Mouse (Mus musculus): ENCODE results near the gene Bbx.

The Bbx gene

DNA sequence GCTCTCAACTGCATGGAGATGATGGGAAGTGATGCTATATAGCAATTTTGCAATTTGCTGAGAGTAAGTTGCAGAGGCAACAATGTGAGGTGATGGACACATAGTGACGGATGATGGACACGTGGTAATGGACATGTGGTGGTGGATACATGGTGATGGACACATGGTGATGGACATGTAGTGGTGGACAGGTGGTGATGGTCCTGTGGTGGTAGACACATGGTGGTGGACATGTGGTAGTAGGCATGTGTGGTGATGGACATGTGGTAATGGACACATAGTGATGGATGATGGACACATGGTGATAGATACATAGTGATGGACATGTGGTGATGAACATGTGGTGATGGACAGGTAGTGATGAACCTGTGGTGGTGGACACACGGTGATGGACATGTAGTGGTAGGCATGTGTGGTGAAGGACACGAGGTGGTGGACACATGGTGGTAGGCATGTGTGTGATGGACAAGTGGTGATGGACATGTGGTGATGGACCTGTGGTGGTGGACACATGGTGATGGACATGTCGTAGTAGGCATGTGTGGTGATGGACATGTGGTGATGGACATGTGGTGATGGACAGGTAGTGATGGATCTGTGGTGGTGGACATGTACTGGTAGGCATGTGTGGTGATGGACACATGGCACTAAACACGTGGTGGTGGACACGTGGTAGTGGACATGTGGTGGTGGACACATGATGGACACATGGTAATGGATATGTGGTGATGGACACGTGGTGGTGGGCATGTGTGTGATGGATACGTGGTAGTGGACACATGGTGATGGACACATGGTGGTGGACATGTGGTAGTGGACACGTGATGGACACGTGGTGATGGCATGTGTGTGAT, 271.5 kb downstream of the Bbx start:
- DNase-seq (ENCODE audit: low spot score), result no peak

DNA sequence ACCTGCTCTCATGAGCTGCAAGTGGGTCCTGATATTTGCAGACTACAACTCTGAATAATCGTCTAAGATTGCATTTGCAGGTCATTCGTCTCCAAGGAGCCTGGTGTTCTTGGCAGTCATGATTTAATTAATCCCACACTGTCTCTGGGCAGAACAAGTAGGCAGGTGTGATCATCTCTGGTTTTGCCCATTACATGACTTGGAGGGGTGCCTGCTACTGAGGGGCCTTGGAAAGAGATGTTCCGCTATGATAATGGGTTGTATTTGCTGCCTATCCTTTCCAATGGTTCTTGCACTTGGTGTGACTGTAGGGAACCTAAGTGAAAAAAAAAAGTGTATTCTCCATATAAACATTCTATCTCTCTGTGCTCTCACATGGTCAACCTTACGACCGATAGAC, 273.6 kb downstream of the Bbx start:
- DNase-seq (ENCODE audit: low spot score), result no peak

DNA sequence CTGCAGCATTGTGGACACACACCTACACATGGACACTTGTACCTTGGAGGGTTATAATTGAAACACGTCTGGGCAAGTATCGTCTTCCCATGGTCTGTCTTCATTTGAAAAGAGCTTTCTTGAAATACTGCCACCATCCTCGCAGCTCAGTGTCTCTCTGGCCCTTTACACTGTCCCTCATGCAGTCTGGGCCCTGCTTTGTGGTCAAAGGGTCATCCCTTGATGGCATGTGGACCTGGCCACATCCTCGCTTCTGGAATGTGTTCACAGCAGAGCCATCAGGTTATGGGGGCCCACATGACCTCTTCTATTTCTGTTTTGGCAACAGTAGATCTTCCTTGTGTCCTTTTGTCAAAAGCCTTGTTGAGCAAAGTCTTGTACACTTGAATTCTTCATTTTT, 282.6 kb downstream of the Bbx start:
- DNase-seq (ENCODE audit: low spot score), result no peak

DNA sequence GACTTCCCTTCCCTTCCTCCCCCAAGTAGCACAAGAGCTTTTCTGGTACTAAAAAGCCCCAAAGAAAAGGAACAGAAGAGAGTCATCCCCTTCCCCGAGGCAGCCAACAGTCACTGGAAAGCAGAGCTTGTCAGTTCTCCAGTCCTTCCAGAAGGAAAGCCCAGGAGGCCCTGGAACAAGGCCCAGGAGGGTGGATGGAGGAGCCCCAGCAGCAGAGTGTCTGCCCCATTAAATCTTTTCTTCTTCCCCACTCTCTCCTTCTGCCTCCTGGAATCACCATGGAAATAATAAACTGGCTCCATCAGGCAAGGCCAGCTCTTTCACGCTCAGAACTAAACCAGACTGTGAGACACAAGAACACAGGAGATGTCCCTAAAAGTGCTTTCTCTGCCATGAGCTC, 284.3 kb downstream of the Bbx start:
- DNase-seq (ENCODE audit: low spot score), result no peak

Measured in yolk sac, embryonic 10.5 days (tissue).